Comparison of ENCODE assay signal across 8 mouse cellular contexts in the genomic region with DNA sequence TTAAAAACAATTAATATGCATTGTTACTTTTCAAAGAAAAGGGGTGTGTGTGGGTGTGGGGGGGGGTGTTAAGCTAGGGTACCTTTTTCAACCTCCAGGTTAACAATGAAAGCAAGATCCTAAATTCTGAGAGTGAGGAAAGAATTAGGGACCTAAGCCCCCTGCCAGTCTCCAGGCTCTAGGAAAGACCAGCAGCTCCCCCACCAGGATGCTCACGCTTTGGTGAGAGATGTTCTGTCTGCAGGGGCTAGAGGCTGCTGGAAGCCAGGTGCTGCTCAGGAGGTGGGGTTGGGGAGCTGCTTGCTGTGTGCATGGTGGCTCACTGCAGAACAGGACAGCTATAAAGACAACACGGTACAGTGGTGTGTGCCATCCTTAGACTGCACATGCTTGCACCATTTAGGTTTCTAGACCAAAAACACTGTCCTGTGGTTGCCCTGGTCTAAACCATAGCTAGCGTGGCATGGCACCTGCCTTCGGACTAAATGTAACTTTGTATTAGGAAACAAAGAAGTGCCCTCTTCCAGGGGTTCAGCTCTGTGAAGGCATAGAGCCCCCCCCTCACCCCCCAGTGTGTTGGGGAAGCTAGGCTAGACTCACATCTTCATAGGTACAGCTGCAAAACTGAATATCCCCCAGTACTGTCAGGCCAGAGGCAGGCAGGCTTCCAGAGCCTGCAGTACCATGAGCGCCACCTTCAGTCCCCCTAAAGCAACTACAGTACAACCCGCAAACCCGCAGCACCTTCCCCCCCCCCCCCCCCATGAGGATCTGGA.
A peak's percentile ranks its signal among the peaks of the same experiment; 100 is the strongest.
DNase-seq lines count a peak whose midpoint lies in the region; ATAC-seq and TF ChIP-seq lines count a peak whose summit lies in the region.

No protein-coding gene starts in this region.

- no peaks in the 10 kb centered on the region for H3K4me1 ChIP-seq in kidney, postnatal 0 days (replicated peaks; ENCODE audit: insufficient read depth, low read length)
- H3K4me1 ChIP-seq in kidney, embryonic 16.5 days (ENCODE audit: insufficient read depth, low read length) = peaks cover 4% of the 10 kb centered on the region
- H3K4me1 ChIP-seq in stomach, postnatal 0 days (replicated peaks; ENCODE audit: control insufficient read depth, insufficient read depth) = no peaks in the 10 kb centered on the region

- peak; percentile 81 for DNase-seq in CD4-positive, CD25-positive, alpha-beta regulatory T cell, adult 2 months (ENCODE audit: low read depth, low spot score)
- peak; percentile 35 for DNase-seq in kidney, postnatal 0 days (ENCODE audit: low spot score)
- peak; percentile 27 for DNase-seq in thymus, postnatal 0 days (ENCODE audit: low spot score)
- no peak for DNase-seq in thymus, postnatal 36 days
- DNase-seq in stomach, postnatal 0 days (ENCODE audit: low spot score) = peak; percentile 51
- no peak for DNase-seq in cerebellum, adult 11 months

- ATAC-seq in CD4-positive, CD25-positive, alpha-beta regulatory T cell, adult 4 months = no peak
- ATAC-seq in kidney, postnatal 0 days (replicated peaks; ENCODE audit: low FRiP score, low read depth) = no peak
- no peak for ATAC-seq in kidney, embryonic 16.5 days (ENCODE audit: low FRiP score, low TSS enrichment)
- no peak for ATAC-seq in stomach, postnatal 0 days (ENCODE audit: low FRiP score, low TSS enrichment)

- no peak overlapping the region for H3K27ac ChIP-seq in kidney, postnatal 0 days
- no peak overlapping the region for H3K27ac ChIP-seq in kidney, embryonic 16.5 days (ENCODE audit: low read length)
- H3K27ac ChIP-seq in stomach, postnatal 0 days (replicated peaks) = no peak overlapping the region

- no peaks in the 10 kb centered on the region for H3K9me3 ChIP-seq in kidney, postnatal 0 days (replicated peaks; ENCODE audit: low read length)
- H3K9me3 ChIP-seq in kidney, embryonic 16.5 days (ENCODE audit: low read length) = no peaks in the 10 kb centered on the region
- H3K9me3 ChIP-seq in stomach, postnatal 0 days (ENCODE audit: control insufficient read depth, low read length) = no peaks in the 10 kb centered on the region

- H3K4me2 ChIP-seq in kidney, postnatal 0 days (ENCODE audit: low read length) = no peak overlapping the region
- no peak overlapping the region for H3K4me2 ChIP-seq in kidney, embryonic 16.5 days (replicated peaks; ENCODE audit: low read depth, low read length)
- H3K4me2 ChIP-seq in stomach, postnatal 0 days (replicated peaks; ENCODE audit: low read depth) = no peak overlapping the region

- no peak overlapping the region for H3K9ac ChIP-seq in kidney, postnatal 0 days (ENCODE audit: low read depth, low read length)
- H3K9ac ChIP-seq in kidney, embryonic 16.5 days (replicated peaks; ENCODE audit: low read length) = no peak overlapping the region
- H3K9ac ChIP-seq in stomach, postnatal 0 days (ENCODE audit: low read length) = no peak overlapping the region

- no peak for TF ChIP-seq EP300 in stomach, postnatal 0 days (optimal IDR thresholded peaks at IDR 0.05)

- no peaks in the 10 kb centered on the region for H3K36me3 ChIP-seq in kidney, postnatal 0 days (ENCODE audit: insufficient read depth, low read length)
- no peaks in the 10 kb centered on the region for H3K36me3 ChIP-seq in kidney, embryonic 16.5 days (ENCODE audit: insufficient read depth, low read length)
- H3K36me3 ChIP-seq in stomach, postnatal 0 days (ENCODE audit: control insufficient read depth, insufficient read depth, low read length) = no peaks in the 10 kb centered on the region

- peak; percentile 47; the same call in 1 of the 2 replicates for TF ChIP-seq CTCF in kidney, postnatal 0 days (IDR thresholded peaks at IDR 0.05; ENCODE audit: low read depth)
- peak; percentile 59 for TF ChIP-seq CTCF in stomach, postnatal 0 days (IDR thresholded peaks at IDR 0.05; ENCODE audit: low read depth)

- WGBS in kidney, postnatal 0 days = 35% methylated on average over 7 of the region's 7 CpGs
- WGBS in kidney, embryonic 16.5 days = 33% methylated on average over 6 of the region's 7 CpGs
- 44% methylated on average over 5 of the region's 7 CpGs for WGBS in stomach, postnatal 0 days

- H3K27me3 ChIP-seq in kidney, postnatal 0 days (ENCODE audit: insufficient read depth, low read length) = peaks cover 21% of the 10 kb centered on the region
- H3K27me3 ChIP-seq in kidney, embryonic 16.5 days (ENCODE audit: insufficient read depth, low read length) = peaks cover 38% of the 10 kb centered on the region
- no peaks in the 10 kb centered on the region; the same call in 1 of the 2 replicates for H3K27me3 ChIP-seq in stomach, postnatal 0 days (ENCODE audit: control insufficient read depth, insufficient read depth, low read length)

- no peak overlapping the region for H3K4me3 ChIP-seq in kidney, postnatal 0 days (replicated peaks; ENCODE audit: low read depth, low read length)
- H3K4me3 ChIP-seq in kidney, embryonic 16.5 days (ENCODE audit: low read length) = no peak overlapping the region
- no peak overlapping the region for H3K4me3 ChIP-seq in stomach, postnatal 0 days (ENCODE audit: low read depth, low read length)

Comparison
In these comparisons a context has a peak if more than half of its experiments do, and no peak if none do; other contexts are left out.
1. DNase-seq: peak in CD4-positive, CD25-positive, alpha-beta regulatory T cell, adult 2 months (single experiment), kidney, postnatal 0 days (single experiment), thymus, postnatal 0 days (single experiment) and stomach, postnatal 0 days (single experiment); none in thymus, postnatal 36 days (0 of 2) and cerebellum, adult 11 months (single experiment).